Mouse (Mus musculus) lung, postnatal 36 days (tissue): ENCODE results near the gene Pdcd1lg2.
A peak's percentile ranks its signal among the peaks of the same experiment; 100 is the strongest.

Experiments
- DNase-seq: peaks from one replicate; pipeline ENCODE4 v3.0.0; 2022; ENCODE audit warnings: mixed read lengths

Gene Pdcd1lg2

GRCm38 (mm10) chr19:29501106-29501505, 90.4 kb downstream of the Pdcd1lg2 start:
- DNase-seq: peak; percentile 69

GRCm38 (mm10) chr19:29501507-29501906, 90.8 kb downstream of the Pdcd1lg2 start:
- peak; percentile 92 for DNase-seq

- DNase-seq: no peak
These were observed 93.4 kb downstream of the Pdcd1lg2 start for GRCm38 (mm10) chr19:29504131-29504530.

- no peak for DNase-seq
These were observed 94.9 kb downstream of the Pdcd1lg2 start for GRCm38 (mm10) chr19:29505617-29506016.

- no peak for DNase-seq
These were observed 97.5 kb downstream of the Pdcd1lg2 start for GRCm38 (mm10) chr19:29508208-29508607.

- DNase-seq: no peak
These were observed 99.1 kb downstream of the Pdcd1lg2 start for GRCm38 (mm10) chr19:29509857-29510256.

- no peak for DNase-seq
These were observed 101.1 kb downstream of the Pdcd1lg2 start for GRCm38 (mm10) chr19:29511826-29512225.

- no peak for DNase-seq
These were observed 102.5 kb downstream of the Pdcd1lg2 start for GRCm38 (mm10) chr19:29513111-29513766.

GRCm38 (mm10) chr19:29514130-29514529, 103.4 kb downstream of the Pdcd1lg2 start:
- DNase-seq: no peak

GRCm38 (mm10) chr19:29515386-29515785, 104.7 kb downstream of the Pdcd1lg2 start:
- no peak for DNase-seq

GRCm38 (mm10) chr19:29515991-29516390, 105.3 kb downstream of the Pdcd1lg2 start:
- DNase-seq: no peak

- no peak for DNase-seq
These were observed 107.7 kb downstream of the Pdcd1lg2 start for GRCm38 (mm10) chr19:29518409-29518808.

- DNase-seq: no peak
These were observed 108.2 kb downstream of the Pdcd1lg2 start for GRCm38 (mm10) chr19:29518922-29519321.
